Mouse (Mus musculus): Measurements from ENCODE around the gene Fkrp. TPM values are rescaled to one million over a fixed set of nuclear protein-coding genes. Genes with fewer than 3 reads are reported as not detected.

Gene Fkrp
- polyA plus RNA-seq, 1 experiment: 11.7 TPM

GRCm38 (mm10) chr7:16808647-16809046, 7.9 kb downstream of the Fkrp start:
- 41% methylated on average over 9 of the region's 9 CpGs for WGBS

GRCm38 (mm10) chr7:16807936-16808335, 8.6 kb downstream of the Fkrp start:
- WGBS: 90% methylated on average over 9 of the region's 9 CpGs
- no peak for DNase-seq (ENCODE audit: low read depth, low spot score)

More at GRCm38 (mm10) chr7:16808647-16809046, 7.9 kb downstream of the Fkrp start:
- no peak for DNase-seq (ENCODE audit: low read depth, low spot score)

- DNase-seq (ENCODE audit: low read depth, low spot score): no peak
- WGBS: 32% methylated on average over 8 of the region's 8 CpGs
Measured at GRCm38 (mm10) chr7:16804409-16805028, 12.0 kb downstream of the Fkrp start.

GRCm38 (mm10) chr7:16794886-16795285, 21.6 kb downstream of the Fkrp start:
- no peak for DNase-seq (ENCODE audit: low read depth, low spot score)
- WGBS: 84% methylated on average over 5 of the region's 5 CpGs

- 76% methylated on average over 19 of the region's 19 CpGs for WGBS
- no peak for DNase-seq (ENCODE audit: low read depth, low spot score)
Measured at GRCm38 (mm10) chr7:16793010-16793725, 23.4 kb downstream of the Fkrp start.

GRCm38 (mm10) chr7:16792316-16792715, 24.2 kb downstream of the Fkrp start:
- 12% methylated on average over 5 of the region's 5 CpGs for WGBS
- no peak for DNase-seq (ENCODE audit: low read depth, low spot score)

GRCm38 (mm10) chr7:16785541-16786083, 30.9 kb downstream of the Fkrp start:
- WGBS: 33% methylated on average over 8 of the region's 8 CpGs
- DNase-seq (ENCODE audit: low read depth, low spot score): no peak

- DNase-seq (ENCODE audit: low read depth, low spot score): no peak
- 18% methylated on average over 10 of the region's 10 CpGs for WGBS
Measured at GRCm38 (mm10) chr7:16784498-16784976, 32.0 kb downstream of the Fkrp start.

- DNase-seq (ENCODE audit: low read depth, low spot score): no peak
- 17% methylated on average over 17 of the region's 17 CpGs for WGBS
Measured at GRCm38 (mm10) chr7:16783758-16784415, 32.6 kb downstream of the Fkrp start.

- 8% methylated on average over 10 of the region's 10 CpGs for WGBS
- no peak for DNase-seq (ENCODE audit: low read depth, low spot score)
Measured at GRCm38 (mm10) chr7:16783224-16783688, 33.3 kb downstream of the Fkrp start.

- WGBS: 5% methylated on average over 11 of the region's 11 CpGs
- DNase-seq (ENCODE audit: low read depth, low spot score): no peak
Measured at GRCm38 (mm10) chr7:16782555-16783125, 33.9 kb downstream of the Fkrp start.

GRCm38 (mm10) chr7:16781816-16782554, 34.5 kb downstream of the Fkrp start:
- under 1% methylated on average over 60 of the region's 60 CpGs for WGBS
- DNase-seq (ENCODE audit: low read depth, low spot score): no peak

- DNase-seq (ENCODE audit: low read depth, low spot score): no peak
- under 1% methylated on average over 10 of the region's 10 CpGs for WGBS
Measured at GRCm38 (mm10) chr7:16781555-16781815, 35.0 kb downstream of the Fkrp start.

- DNase-seq (ENCODE audit: low read depth, low spot score): peak; percentile 91
- WGBS: 2% methylated on average over 34 of the region's 34 CpGs
Measured at GRCm38 (mm10) chr7:16780825-16781554, 35.5 kb downstream of the Fkrp start, which contains the start of gene Slc1a5. Gene Slc1a5 (plus strand): TSS chr7:16781340.

GRCm38 (mm10) chr7:16780076-16780475, 36.5 kb downstream of the Fkrp start:
- DNase-seq (ENCODE audit: low read depth, low spot score): no peak
- WGBS: 29% methylated on average over 5 of the region's 5 CpGs

GRCm38 (mm10) chr7:16775888-16776287, 40.6 kb downstream of the Fkrp start:
- WGBS: 48% methylated on average over 5 of the region's 5 CpGs
- no peak for DNase-seq (ENCODE audit: low read depth, low spot score)

GRCm38 (mm10) chr7:16766443-16766842, 50.1 kb downstream of the Fkrp start:
- 61% methylated on average over 2 of the region's 2 CpGs for WGBS
- no peak for DNase-seq (ENCODE audit: low read depth, low spot score)

- 77% methylated on average over 7 of the region's 7 CpGs for WGBS
- DNase-seq (ENCODE audit: low read depth, low spot score): no peak
Measured at GRCm38 (mm10) chr7:16763463-16764218, 52.9 kb downstream of the Fkrp start.

Data from large intestine, adult 2 months (tissue).